Mouse (Mus musculus): Measurements from ENCODE around the gene Mycn.

Mycn gene

GRCm38 (mm10) chr12:12941661-12942363, at the start of gene Mycn:
Mycn (minus strand) TSS chr12:12941914.
- DNase-seq (ENCODE audit: low read depth, low spot score) = peak; percentile 33

DNA sequence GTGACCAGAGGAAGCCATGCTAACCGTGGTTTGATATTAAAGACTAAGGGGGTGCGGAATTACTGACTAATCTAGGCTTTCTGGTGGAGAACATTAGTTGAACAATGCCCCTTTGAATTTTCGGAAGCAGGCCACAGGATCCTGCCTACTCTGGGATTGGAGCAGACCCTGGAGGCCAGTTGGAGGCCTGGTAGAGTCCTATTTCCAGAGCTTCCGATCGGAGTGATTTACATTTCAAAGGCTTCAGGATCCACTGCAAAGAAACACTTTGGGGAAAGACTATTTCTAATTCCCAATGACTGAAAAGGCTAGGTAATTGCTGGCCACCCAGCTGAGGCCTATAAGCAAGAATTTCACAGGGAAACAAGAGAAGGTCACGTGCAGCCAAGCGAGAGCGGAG, 45.7 kb upstream of the Mycn start:
- no peak for DNase-seq (ENCODE audit: low read depth, low spot score)

DNA sequence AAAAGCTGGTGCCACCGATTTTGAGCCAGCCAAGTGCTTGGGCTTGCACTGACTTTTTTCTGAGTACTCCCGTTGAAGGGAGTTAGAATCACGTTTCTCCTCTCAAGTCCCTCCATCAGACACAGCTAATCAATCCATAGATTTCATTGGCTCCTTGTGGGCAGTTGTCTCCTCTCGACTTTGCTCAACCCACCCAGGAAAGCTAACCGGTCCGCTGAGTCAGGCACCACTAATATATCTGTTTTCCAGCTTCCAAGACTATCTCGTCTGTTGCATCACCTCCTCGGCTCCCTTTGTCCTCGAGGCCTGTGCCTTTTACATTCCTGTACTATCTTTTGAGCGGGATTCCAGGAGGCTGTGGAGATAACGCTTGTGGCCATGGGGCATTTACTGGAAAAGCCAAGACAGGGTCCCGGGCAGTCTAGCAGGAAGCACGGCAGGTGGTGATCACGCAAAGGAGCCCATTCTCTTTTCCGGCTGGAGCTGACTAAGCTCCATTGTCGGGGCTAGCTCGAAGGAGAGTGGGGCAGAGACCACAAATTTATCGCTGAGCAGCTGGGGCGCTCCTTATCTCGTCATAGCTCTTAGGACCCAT, 45.0 kb upstream of the Mycn start:
- DNase-seq (ENCODE audit: low read depth, low spot score) = no peak

DNA sequence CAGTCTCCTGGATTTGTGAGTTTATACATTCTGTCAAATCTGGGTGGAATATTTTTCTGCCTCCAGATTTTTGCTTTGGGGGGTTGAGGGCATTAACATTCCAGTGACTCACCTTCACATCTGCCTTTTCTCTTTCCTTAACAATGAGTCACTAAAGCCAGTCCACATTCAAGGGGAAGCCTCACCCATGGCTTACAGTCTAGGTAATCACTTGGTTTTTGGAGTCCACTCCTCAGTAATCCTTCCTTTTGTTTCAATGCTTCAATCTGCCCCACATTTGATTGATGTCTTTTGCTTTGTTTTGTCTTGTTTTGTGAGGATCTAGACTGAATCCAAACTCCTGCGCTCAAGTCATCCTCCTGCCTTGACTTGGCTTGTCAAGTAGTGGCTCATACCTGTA, 41.3 kb upstream of the Mycn start:
- DNase-seq (ENCODE audit: low read depth, low spot score) = no peak

- DNase-seq (ENCODE audit: low read depth, low spot score) = no peak
These were observed 33.7 kb upstream of the Mycn start for GRCm38 (mm10) chr12:12975397-12975796.

DNA sequence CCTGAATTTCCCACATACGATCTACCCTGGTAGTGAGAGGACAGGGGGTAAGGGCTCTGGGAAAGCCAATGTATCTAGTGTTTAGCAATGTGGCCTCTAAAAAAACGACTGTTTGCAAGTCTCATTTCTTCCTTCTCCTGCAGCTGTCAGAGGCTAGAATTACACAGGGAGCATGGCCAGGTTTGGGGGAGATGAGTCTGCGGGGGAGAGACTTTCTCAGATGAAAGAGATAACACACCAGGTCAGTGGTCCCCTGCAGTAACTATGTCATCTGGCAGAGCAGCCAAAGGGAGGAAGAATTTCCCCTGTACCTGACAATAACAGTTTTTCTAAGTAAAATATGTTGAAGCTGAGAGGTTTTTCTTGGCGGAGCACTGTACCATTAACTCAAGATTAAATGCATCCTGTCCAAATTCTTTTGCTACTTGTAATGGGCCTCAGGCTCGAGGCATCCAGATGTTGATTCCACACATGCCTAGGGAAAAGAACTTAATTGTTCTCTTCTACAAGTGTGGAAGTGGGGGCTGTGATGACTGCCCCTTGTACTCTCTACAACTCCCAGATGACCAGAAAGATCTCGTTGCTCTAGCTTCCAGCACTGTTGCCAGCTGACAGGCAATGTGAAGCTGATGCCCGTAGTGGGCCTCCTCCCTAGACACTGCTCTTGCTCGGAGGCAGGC, 31.2 kb upstream of the Mycn start:
- DNase-seq (ENCODE audit: low read depth, low spot score) = no peak

- DNase-seq (ENCODE audit: low read depth, low spot score) = no peak
These were observed 26.2 kb upstream of the Mycn start for GRCm38 (mm10) chr12:12967946-12968345.

DNA sequence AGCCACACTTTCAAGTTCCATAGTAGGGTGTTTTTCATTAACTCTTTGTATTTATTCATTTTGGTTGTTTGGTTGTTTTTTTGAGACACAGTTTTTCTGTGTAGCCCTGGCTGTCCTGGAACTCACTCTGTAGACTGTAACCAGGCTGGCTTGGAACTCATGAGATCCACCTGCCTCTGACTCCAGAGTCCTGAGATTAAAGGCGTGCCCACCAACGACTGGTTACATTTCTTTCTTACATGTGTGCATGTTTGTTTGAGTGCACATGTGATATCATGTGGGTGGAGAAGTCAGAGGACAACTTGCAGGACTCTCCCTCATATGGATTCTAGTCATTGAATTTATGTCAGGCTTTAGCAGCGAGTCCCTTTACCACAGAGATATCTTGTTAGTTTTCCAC, 23.1 kb upstream of the Mycn start:
- DNase-seq (ENCODE audit: low read depth, low spot score) = no peak

- DNase-seq (ENCODE audit: low read depth, low spot score) = no peak
These were observed 5.9 kb upstream of the Mycn start for GRCm38 (mm10) chr12:12947606-12948005.

GRCm38 (mm10) chr12:12943288-12943687, 1.6 kb upstream of the Mycn start:
- no peak for DNase-seq (ENCODE audit: low read depth, low spot score)

DNA sequence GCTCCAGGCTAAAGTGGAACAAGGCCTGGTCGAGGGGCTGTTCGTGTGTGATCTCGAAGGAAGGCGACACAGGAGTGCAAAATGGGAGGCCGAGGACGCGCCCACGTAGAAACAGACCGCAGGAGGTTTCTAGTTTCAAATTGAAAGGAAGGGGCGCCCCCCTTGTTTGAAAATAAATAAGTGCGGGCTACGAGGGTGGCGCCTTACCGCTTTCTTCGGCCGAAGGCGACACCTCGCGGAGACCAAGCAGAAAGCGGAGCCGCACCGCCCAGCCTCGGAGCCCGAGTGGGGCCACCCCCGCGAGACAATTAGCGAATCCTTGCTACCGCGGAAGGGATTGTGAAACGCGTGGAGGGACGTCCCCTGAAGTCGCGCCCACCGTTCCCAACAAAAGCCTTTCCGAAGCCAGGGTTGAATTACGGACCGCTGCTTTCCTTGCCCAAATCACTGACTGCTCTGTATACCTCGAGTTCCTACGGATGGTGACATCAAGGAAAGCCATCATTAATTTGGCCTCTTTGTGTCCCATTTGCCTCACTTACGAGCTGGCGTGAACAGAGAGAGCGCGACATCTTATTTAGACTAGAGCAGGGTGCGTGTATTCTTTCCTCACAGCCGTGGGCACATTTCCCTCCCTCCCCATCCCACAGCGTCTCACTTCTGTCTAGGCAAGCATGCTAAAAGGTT, 793 bp upstream of the Mycn start:
- DNase-seq (ENCODE audit: low read depth, low spot score) = peak; percentile 56

- no peak for DNase-seq (ENCODE audit: low read depth, low spot score)
These were observed 597 bp downstream of the Mycn start for GRCm38 (mm10) chr12:12941129-12941504.

DNA sequence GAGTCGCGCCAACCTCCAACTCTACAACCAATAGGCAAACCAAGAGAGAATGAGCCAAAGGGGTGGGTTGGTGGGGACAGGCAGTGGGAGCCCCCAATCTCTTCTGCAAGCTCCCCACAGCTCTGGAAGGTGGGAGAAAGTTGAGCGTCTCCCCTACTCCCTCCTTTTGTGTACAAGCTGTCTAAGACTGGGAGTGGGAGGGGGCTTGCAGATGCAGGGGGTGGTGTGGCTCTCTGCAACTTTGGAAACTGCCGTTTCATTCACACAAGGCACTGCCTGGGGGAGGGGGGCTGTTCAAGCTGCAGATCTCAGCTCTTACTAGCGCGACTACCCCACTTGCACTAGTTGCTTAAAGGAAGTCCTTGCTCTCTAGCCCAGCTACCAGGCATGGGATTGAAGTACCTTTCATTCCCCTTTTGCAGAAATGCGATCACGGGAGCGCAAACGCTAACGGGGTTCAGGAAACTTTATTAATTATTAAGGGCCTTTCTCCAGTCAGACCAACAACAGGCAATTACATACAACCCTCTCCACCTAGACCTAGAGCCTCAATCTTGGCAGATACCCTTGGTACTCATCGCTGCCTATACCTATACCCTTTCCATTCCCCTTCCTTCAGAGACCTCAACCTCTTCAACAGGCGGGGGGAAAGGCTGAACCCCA, 1.1 kb downstream of the Mycn start:
- DNase-seq (ENCODE audit: low read depth, low spot score) = no peak

GRCm38 (mm10) chr12:12939581-12940465, 1.9 kb downstream of the Mycn start:
- no peak for DNase-seq (ENCODE audit: low read depth, low spot score)

DNA sequence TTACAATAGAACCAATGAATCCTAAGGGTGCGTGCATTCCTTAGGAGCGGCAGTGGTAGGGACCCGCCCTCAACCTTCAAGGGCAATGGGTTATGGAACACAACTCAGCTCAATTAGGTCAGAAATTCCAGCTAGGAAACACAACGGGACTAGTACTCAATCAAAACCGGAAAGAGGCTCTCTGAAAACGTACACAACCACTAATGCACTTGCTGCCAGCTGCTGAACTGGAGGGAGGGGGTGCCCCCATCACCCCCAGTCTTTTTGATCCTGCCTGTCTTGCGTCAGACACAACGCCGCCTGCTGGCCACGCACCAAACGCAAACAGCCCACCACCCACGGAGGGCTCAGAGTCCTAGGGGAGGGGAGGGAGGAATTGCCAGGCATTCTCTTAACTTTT, 2.9 kb downstream of the Mycn start:
- no peak for DNase-seq (ENCODE audit: low read depth, low spot score)

- peak; percentile 86 for DNase-seq (ENCODE audit: low read depth, low spot score)
These were observed 3.4 kb downstream of the Mycn start for GRCm38 (mm10) chr12:12938361-12938760.

DNA sequence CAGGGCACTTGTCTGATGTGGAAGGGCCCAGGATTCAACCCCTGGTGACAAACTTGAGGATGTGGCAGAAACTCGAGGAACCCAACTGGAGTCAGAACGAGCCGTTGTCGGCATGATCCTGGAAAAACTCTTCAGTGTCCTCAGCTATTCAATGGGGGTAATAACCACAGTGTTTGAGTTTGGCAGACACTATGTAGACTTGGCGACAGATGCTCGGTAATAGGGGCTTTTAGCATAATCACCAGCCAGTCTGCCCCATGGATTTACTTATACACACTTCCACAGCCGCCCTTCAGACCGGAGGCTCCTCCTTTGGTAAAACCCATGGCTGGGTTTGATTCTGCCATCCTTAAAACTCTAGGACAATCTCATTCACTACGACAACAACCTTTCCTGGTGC, 4.0 kb downstream of the Mycn start:
- DNase-seq (ENCODE audit: low read depth, low spot score) = no peak

GRCm38 (mm10) chr12:12937088-12937487, 4.6 kb downstream of the Mycn start:
- no peak for DNase-seq (ENCODE audit: low read depth, low spot score)

DNA sequence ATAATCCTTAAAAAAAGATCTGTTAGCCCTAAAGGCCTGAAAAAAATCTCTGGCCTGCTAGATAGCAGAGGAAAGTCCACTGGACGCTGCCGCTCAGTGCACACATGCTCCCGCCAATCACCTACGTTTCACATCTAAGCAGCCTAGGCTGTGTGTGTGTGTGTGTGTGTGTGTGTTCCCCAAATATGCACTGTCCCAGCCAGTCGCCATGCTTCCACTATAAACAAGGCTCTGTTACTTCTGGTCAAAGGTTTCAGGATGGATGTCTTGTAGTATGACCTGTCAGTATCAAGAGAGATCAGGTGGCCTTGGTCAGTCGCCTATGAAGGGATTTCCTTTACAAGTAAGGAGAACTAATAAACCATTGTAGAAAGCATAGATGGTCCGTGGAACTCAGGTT, 9.5 kb downstream of the Mycn start:
- DNase-seq (ENCODE audit: low read depth, low spot score) = no peak

DNA sequence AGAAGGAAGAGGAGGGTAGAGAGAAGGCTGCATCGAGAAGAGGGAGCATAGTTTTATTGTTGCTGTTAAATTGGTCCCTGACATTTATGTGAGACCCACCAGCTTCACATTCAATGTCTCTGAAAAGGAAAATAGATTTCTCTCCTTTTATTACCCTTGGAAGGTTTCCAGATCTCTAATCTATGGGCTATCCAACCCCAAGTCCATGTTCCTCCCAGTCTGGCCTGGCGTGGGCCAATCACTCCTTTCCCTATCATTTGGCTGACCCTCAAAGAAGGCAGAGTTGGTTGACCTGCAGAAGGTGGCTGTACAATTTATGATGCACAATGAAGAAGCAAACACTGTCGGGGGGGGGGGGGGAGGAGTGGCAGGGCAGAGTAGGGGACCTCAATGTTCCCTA, 13.5 kb downstream of the Mycn start:
- DNase-seq (ENCODE audit: low read depth, low spot score) = no peak

DNA sequence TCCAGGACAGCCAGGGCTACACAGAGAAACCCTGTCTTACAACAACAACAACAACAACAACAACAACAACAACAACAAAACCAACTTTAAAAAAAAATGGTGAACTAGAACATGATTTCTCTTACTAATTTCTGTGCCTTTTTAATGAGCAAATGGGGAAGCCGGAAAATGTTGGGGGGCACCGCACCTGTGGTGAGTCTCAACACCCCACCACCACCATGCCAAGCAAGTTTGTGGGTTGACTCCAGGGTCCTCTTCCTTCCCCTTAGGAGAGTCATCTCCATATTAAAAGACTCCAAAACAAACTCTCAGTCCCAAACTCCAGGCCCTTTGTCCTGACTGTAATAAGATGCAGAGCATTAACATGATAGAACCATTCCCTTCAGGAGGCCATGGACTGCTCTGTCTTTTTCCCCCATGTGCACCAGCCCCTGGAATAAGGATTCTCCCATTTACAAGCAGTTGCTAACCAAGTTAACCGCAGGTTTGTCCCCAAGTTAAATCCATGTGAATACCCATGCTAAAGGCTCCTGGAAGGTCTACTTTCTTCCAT, 14.7 kb downstream of the Mycn start:
- no peak for DNase-seq (ENCODE audit: low read depth, low spot score)
